Mouse (Mus musculus) intestine, postnatal 0 days (tissue): ENCODE measurements around the gene Grasp. TPM values are rescaled to one million over a fixed set of nuclear protein-coding genes. Genes with fewer than 3 reads are reported as not detected.

Source experiments
- ATAC-seq: fragments of 200-750 bp; cut with Nextera tagmentation; 2 replicates; pipeline ENCODE4 v1.8.0; 2017; ENCODE audit warnings: mild to moderate bottlenecking, moderate TSS enrichment, moderate library complexity
- H3K27ac ChIP-seq: fragments of 300-500 bp; sonication (generic); 2 replicates; pipeline ENCODE4 v1.5.1; 2014; ENCODE audit warnings: mild to moderate bottlenecking, low read depth, low read length, moderate library complexity
- H3K27me3 ChIP-seq: fragments of 300-500 bp; sonication (generic); replicated peaks from 2 replicates; pipeline ENCODE4 v1.6.1; 2014; ENCODE audit warnings: low read length, mixed read lengths; ENCODE audit not compliant: control insufficient read depth, insufficient read depth
- H3K36me3 ChIP-seq: fragments of 300-500 bp; sonication (generic); 2 replicates; pipeline ENCODE4 v1.6.1; 2014; ENCODE audit warnings: mild to moderate bottlenecking, moderate library complexity; ENCODE audit not compliant: control insufficient read depth, insufficient read depth
- H3K4me1 ChIP-seq: fragments of 300-500 bp; sonication (generic); replicated peaks from 2 replicates; pipeline ENCODE4 v1.6.1; 2014; ENCODE audit warnings: antibody characterized with exemption, low read length, mixed read lengths; ENCODE audit not compliant: control insufficient read depth, insufficient read depth
- H3K4me2 ChIP-seq: fragments of 300-500 bp; sonication (generic); replicated peaks from 2 replicates; pipeline ENCODE4 v1.6.1; 2014; ENCODE audit warnings: low read depth, mild to moderate bottlenecking, moderate library complexity
- H3K4me3 ChIP-seq: fragments of 300-500 bp; sonication (generic); 2 replicates; pipeline ENCODE4 v1.5.1; 2014; ENCODE audit warnings: low read depth, low read length
- H3K9ac ChIP-seq: fragments of 300-500 bp; sonication (generic); 2 replicates; pipeline ENCODE4 v1.6.1; 2014; ENCODE audit warnings: mild to moderate bottlenecking, low read depth, low read length
- H3K9me3 ChIP-seq: fragments of 300-500 bp; sonication (generic); 2 replicates; pipeline ENCODE4 v1.6.1; 2016; ENCODE audit warnings: mixed run types; ENCODE audit not compliant: control insufficient read depth
- CTCF ChIP-seq: sonication (generic); IDR thresholded peaks from 2 replicates; pipeline ENCODE4 v1.5.1; 2016; ENCODE audit warnings: low read depth, mild to moderate bottlenecking, control low read depth, antibody characterized with exemption, moderate library complexity
- WGBS: fragments of 180-500 bp; shearing (Covaris S2); extraction: QIAGEN DNeasy Blood & Tissue Kit; methylation state at CpG from one replicate; pipeline ENCODE4 v1.1.7; 2014; 5-methylcytosine and 5-hydroxymethylcytosine counted together
- polyA plus RNA-seq: library from polyadenylated mRNA; unstranded; fragments of >200 nt; fragmentation: Nextera tagmentation; extraction: Ambion mirVana; gene quantifications from 2 replicates; pipeline ENCODE4 v1.2.1, GENCODE M21; 2015

The Grasp gene
- polyA plus RNA-seq, 1 experiment from 2014 or later = 2.0 TPM

DNA sequence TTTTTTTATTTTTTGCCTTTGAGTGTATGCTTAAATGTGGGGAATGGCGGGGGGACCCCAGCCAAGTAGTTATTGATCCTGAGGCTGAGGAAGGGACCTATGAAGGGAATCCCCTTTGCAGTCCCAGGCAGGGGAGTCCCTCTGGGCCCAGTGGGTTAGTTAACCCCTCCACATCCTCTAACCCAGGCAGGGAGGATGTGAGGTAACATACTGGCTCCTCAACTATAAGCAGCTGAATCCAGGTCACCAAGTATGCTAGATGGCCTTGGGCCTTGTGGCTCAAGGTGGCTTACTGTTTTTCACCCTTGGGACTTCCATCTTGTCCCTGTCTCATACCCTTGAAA lies 23.1 kb downstream of the Grasp start:
- TF ChIP-seq CTCF = no peak
- no peak for ATAC-seq
- Histone ChIP-seq H3K27ac (no peak overlapping the region), H3K9ac (no peak overlapping the region), H3K36me3 (no peaks in the 10 kb centered on the region), H3K4me3 (no peak overlapping the region), H3K4me2 (peak overlapping the region; percentile 58; the same call in 1 of the 2 replicates), H3K4me1 (0 out of 2 replicates have a peak, but pooled peaks cover 8% of the 10 kb centered on the region), H3K9me3 (no peaks in the 10 kb centered on the region), H3K27me3 (no peaks in the 10 kb centered on the region)
- WGBS = 71% methylated on average over 1 of the region's 1 CpGs

DNA sequence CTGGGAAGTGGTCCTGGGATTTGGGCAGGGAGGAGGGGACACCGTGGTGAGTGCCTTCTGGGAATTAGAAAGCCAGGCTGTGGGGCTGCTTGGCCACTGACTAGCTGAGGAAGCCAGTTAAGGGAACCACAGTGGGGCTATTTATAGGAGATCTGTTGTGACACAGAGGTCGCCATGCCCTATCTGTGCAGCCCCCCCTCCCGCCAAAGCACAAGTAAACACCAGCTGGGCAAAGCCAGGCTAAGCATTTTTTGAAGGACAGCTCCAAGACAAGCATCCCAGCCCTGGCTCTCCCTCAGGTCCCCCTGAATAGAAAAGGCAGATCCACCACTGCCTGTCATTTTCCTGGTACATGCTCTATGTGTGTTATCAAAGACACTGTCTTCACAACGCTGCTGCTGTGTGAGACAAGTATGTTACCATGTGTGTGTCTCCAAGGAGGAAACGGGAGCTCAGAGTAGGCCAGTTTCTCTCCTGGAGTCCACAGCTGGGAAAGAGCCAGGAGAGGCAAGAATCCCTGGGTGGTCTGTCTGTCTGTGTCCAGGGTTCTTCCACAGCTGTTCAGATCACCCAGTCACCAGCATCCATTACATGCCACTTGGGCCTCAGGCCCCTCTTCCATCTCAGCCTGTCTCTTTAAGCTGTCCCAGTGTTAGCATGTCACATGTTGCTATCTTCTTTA lies 24.2 kb downstream of the Grasp start:
- ATAC-seq = no peak
- Histone ChIP-seq H3K36me3 (no peaks in the 10 kb centered on the region), H3K4me1 (0 out of 2 replicates have a peak, but pooled peaks cover 8% of the 10 kb centered on the region), H3K9me3 (no peaks in the 10 kb centered on the region), H3K4me2 (no peak overlapping the region), H3K27me3 (no peaks in the 10 kb centered on the region), H3K27ac (no peak overlapping the region; the same call in 1 of the 2 replicates), H3K4me3 (no peak overlapping the region), H3K9ac (no peak overlapping the region)
- 66% methylated on average over 5 of the region's 5 CpGs for WGBS
- TF ChIP-seq CTCF = no peak

DNA sequence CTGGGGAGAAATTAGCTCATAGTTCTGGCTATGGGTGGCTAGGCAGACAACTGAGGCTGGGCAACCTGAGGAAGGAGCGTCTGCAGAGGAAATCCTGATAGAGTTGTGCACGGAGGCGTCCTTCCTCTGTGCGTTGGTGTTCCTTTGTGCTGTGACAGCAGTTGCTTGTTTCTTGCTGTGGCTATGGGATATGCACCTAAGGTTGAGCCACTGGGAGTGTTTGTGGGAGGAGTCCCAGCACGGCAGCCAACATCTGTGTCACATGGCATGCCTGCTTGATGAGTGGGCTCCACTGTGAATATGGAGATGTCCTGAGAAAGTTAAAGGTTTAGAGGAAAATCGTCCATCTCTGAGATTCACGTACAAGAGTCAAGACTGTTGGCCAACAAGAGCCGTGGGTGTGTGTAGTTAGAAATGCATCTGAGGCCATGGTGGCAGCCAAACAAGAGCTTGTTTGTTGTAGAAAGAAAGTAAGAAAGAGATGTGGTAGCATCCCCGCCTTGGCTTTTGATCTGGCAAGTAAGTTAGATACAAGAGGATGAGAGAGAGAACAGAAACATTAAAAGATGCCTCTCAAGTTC lies 26.3 kb downstream of the Grasp start:
- no peak for ATAC-seq
- H3K36me3 ChIP-seq = no peaks in the 10 kb centered on the region
- no peaks in the 10 kb centered on the region for H3K27me3 ChIP-seq
- WGBS = 79% methylated on average over 9 of the region's 9 CpGs
- H3K4me2 ChIP-seq = no peak overlapping the region
- H3K9ac ChIP-seq = no peak overlapping the region
- H3K4me3 ChIP-seq = no peak overlapping the region
- H3K27ac ChIP-seq = no peak overlapping the region
- TF ChIP-seq CTCF = no peak
- H3K4me1 ChIP-seq = 0 out of 2 replicates have a peak, but pooled peaks cover 8% of the 10 kb centered on the region
- no peaks in the 10 kb centered on the region for H3K9me3 ChIP-seq

DNA sequence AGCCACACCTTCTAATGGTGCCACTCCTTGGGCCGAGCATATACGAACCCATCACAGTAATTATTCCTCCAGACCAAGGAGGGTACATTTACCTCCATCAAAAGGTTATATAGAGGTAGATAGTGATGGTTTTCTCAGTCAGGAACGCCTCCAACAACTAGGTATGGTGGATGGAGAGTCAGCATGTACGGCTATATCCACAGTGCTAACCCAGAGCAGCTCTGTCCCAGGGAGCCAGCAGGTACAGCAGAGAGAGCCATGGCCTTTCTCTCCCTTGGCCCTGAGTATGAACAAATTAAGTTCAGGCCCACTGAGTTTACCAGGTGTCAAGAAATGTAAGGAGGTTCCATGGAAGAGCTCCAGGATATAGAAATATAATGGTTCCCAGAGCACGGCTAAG lies 27.9 kb downstream of the Grasp start:
- 0 out of 2 replicates have a peak, but pooled peaks cover 8% of the 10 kb centered on the region for H3K4me1 ChIP-seq
- H3K9me3 ChIP-seq = no peaks in the 10 kb centered on the region
- WGBS = 85% methylated on average over 5 of the region's 5 CpGs
- H3K36me3 ChIP-seq = no peaks in the 10 kb centered on the region
- H3K27me3 ChIP-seq = no peaks in the 10 kb centered on the region
- no peak for TF ChIP-seq CTCF
- ATAC-seq = no peak
- H3K4me3 ChIP-seq = no peak overlapping the region
- no peak overlapping the region for H3K4me2 ChIP-seq
- no peak overlapping the region for H3K27ac ChIP-seq
- H3K9ac ChIP-seq = no peak overlapping the region

DNA sequence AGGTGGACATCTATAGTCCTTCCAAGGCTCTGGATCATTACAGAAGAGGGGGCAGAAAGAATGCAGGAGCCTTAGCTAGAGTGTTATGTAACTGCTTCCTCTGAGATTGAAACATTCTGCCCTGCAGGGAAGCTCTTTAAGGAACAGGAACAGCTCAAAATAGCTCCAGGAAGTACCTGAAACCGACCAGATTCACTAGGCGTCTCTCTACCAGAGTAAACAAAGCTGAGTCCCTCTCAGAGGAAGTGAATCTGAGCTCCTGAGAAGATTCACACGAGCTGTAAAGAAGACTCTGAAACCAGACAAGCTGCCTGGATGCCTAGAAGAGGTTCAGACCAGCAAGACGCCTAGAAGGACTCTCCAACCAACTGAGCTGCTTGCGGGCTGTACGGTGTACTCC lies 28.6 kb downstream of the Grasp start:
- Histone ChIP-seq H3K9me3 (no peaks in the 10 kb centered on the region), H3K36me3 (no peaks in the 10 kb centered on the region), H3K4me1 (0 out of 2 replicates have a peak, but pooled peaks cover 3% of the 10 kb centered on the region), H3K4me2 (no peak overlapping the region), H3K27me3 (no peaks in the 10 kb centered on the region), H3K9ac (no peak overlapping the region), H3K4me3 (no peak overlapping the region), H3K27ac (no peak overlapping the region)
- 67% methylated on average over 6 of the region's 6 CpGs for WGBS
- ATAC-seq = no peak
- TF ChIP-seq CTCF = no peak

DNA sequence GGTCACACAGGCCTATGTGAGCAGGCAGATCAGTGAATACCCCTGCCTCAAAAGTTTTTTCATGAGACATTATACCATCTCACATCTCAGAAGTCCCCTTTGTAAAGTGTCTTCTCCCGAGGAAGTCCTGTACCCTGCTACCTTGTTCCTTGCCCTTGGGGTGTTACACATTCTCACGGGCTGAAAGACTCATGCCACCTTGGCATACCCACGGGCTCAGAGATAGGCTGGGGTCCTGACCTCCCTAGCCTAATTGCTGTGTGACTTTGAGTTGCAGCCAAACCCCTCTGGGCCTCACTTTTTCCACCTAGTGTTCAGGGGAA lies 29.5 kb downstream of the Grasp start:
- Histone ChIP-seq H3K9ac (peak overlapping the region; percentile 48; the same call in 1 of the 2 replicates), H3K4me1 (no peaks in the 10 kb centered on the region), H3K4me2 (peak overlapping the region; percentile 86), H3K27me3 (no peaks in the 10 kb centered on the region), H3K9me3 (no peaks in the 10 kb centered on the region), H3K4me3 (peak overlapping the region; percentile 50), H3K27ac (no peak overlapping the region), H3K36me3 (no peaks in the 10 kb centered on the region)
- WGBS = 44% methylated on average over 3 of the region's 3 CpGs
- no peak for TF ChIP-seq CTCF
- ATAC-seq = no peak
